26 mouse cellular contexts compared by ENCODE assay signal in the genomic region with DNA sequence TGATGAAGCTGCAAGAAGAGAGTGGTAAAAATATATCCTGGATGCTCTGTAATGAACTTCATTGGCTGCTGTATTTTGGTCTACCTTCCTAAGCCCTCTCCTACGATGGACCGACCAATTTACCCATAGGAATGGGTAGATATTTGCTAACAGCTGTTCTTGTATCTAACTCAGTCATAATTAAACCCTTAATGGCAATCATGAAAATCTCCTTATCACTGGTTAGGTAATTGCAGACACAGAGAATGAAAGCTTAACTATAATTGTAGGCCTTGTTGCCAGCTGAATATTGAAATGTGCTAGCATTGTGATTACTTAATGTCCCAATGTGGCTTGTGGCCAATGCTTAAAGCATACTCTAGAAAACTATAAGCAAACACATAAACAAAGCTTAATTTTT.
"Had no signal": no experiment of that assay in that cellular context is flagged by ENCODE, and none has a peak within 500 bp of the region (broad histone marks: within the 10 kb centered on the region; RNA-seq: fewer than 3 reads in every experiment).

No protein-coding gene starts in this region.

- H3K4me2 ChIP-seq: heart, embryonic 12.5 days; hindbrain, embryonic 13.5 days; hindbrain, embryonic 15.5 days; intestine, embryonic 15.5 days; limb, embryonic 12.5 days; liver, embryonic 11.5 days; liver, embryonic 13.5 days had no signal

- H3K4me3 ChIP-seq: gastrocnemius, adult 2 months; heart, embryonic 10.5 days; heart, embryonic 12.5 days; hindbrain, embryonic 10.5 days; hindbrain, embryonic 13.5 days; hindbrain, embryonic 15.5 days; intestine, embryonic 15.5 days; layer of hippocampus, adult 2 months; left cerebral cortex, adult 2 months; limb, embryonic 10.5 days; limb, embryonic 12.5 days; liver, embryonic 13.5 days had no signal

- DNase-seq: gastrocnemius, adult 2 months; gastrocnemius, postnatal 10 days; gastrocnemius, postnatal 25 days; heart, adult 18-20 months; heart, postnatal 10 days; heart, postnatal 4 days; kidney, adult 18-20 months; kidney, adult 8-10 months; kidney, postnatal 10 days; kidney, postnatal 25 days; kidney, postnatal 4 days; liver; liver, embryonic 13.5 days had no signal

- H3K9me3 ChIP-seq: heart, embryonic 10.5 days; heart, embryonic 12.5 days; hindbrain, embryonic 10.5 days; hindbrain, embryonic 13.5 days; hindbrain, embryonic 15.5 days; intestine, embryonic 15.5 days; limb, embryonic 10.5 days; limb, embryonic 12.5 days; liver, embryonic 13.5 days had no signal

- H3K4me1 ChIP-seq: heart, embryonic 10.5 days; heart, embryonic 12.5 days; hindbrain, embryonic 10.5 days; hindbrain, embryonic 13.5 days; hindbrain, embryonic 15.5 days; intestine, embryonic 15.5 days; limb, embryonic 10.5 days; limb, embryonic 12.5 days; liver, embryonic 13.5 days had no signal

- H3K27me3 ChIP-seq: heart, embryonic 12.5 days; hindbrain, embryonic 13.5 days; hindbrain, embryonic 15.5 days; intestine, embryonic 15.5 days; limb, embryonic 12.5 days; liver, embryonic 13.5 days had no signal

- ATAC-seq: inflammation-experienced regulatory T-cells, adult 6 months; intestine, embryonic 15.5 days; intestine, postnatal 0 days had no signal

- H3K36me3 ChIP-seq: heart, embryonic 10.5 days; heart, embryonic 12.5 days; hindbrain, embryonic 10.5 days; hindbrain, embryonic 13.5 days; hindbrain, embryonic 15.5 days; intestine, embryonic 15.5 days; limb, embryonic 10.5 days; limb, embryonic 12.5 days; liver, embryonic 13.5 days had no signal

- H3K27ac ChIP-seq: gastrocnemius, adult 2 months; heart, embryonic 10.5 days; hindbrain, embryonic 10.5 days; hindbrain, embryonic 13.5 days; hindbrain, embryonic 15.5 days; intestine, embryonic 15.5 days; layer of hippocampus, adult 2 months; left cerebral cortex, adult 2 months; limb, embryonic 10.5 days; limb, embryonic 12.5 days; liver, embryonic 13.5 days had no signal

- H3K9ac ChIP-seq: heart, embryonic 12.5 days; hindbrain, embryonic 13.5 days; hindbrain, embryonic 15.5 days; intestine, embryonic 15.5 days; limb, embryonic 12.5 days; liver, embryonic 13.5 days had no signal
